Mouse (Mus musculus): ENCODE measurements around the gene Afmid. TPM values are rescaled to one million over a fixed set of nuclear protein-coding genes. Genes with fewer than 3 reads are reported as not detected.

Gene Afmid
- polyA plus RNA-seq, 1 experiment from 2014 or later = 3.3 TPM

- Histone ChIP-seq H3K27ac (replicated peaks; ENCODE audit: low read depth, low read length) (no peak within 1 kb of the TSS; the same call in 1 of the 2 replicates), H3K36me3 (replicated peaks; ENCODE audit: control insufficient read depth, insufficient read depth, low read depth, low read length) (no peaks in the 10 kb centered on the region), H3K4me1 (ENCODE audit: control insufficient read depth, insufficient read depth, low read length) (peaks cover 3% of the 10 kb centered on the region; the same call in 1 of the 2 replicates), H3K4me2 (ENCODE audit: low read depth, low read length) (peak within 1 kb of the TSS; percentile 99), H3K9me3 (replicated peaks; ENCODE audit: control insufficient read depth, low read length) (no peaks in the 10 kb centered on the region), H3K27me3 (ENCODE audit: control insufficient read depth, insufficient read depth, low read length) (no peaks in the 10 kb centered on the region), H3K4me3 (ENCODE audit: low read depth, low read length) (peak within 1 kb of the TSS; percentile 71), H3K9ac (replicated peaks; ENCODE audit: low read length) (peak within 1 kb of the TSS; percentile 73)
- ATAC-seq (replicated peaks; ENCODE audit: insufficient number of reproducible peaks, low FRiP score, low TSS enrichment, low read depth) (peak; percentile 57), DNase-seq (ENCODE audit: low spot score) (peak; percentile 92)
- WGBS = 1% methylated on average over 51 of the region's 51 CpGs
Observed at GRCm38 (mm10) chr11:117872861-117873608, 47.3 kb downstream of the Afmid start, which contains the start of gene Tha1. TSS of gene Tha1 (minus strand) at chr11:117873481.

- no peaks in the 10 kb centered on the region for H3K36me3 ChIP-seq (replicated peaks; ENCODE audit: control insufficient read depth, insufficient read depth, low read depth, low read length)
- DNase-seq (ENCODE audit: low spot score) (no peak), ATAC-seq (replicated peaks; ENCODE audit: insufficient number of reproducible peaks, low FRiP score, low TSS enrichment, low read depth) (no peak)
- no peaks in the 10 kb centered on the region for H3K9me3 ChIP-seq (replicated peaks; ENCODE audit: control insufficient read depth, low read length)
- H3K9ac ChIP-seq (replicated peaks; ENCODE audit: low read length) = no peak overlapping the region
- H3K4me3 ChIP-seq (ENCODE audit: low read depth, low read length) = no peak overlapping the region
- H3K4me1 ChIP-seq (ENCODE audit: control insufficient read depth, insufficient read depth, low read length) = peaks cover 9% of the 10 kb centered on the region
- H3K27ac ChIP-seq (replicated peaks; ENCODE audit: low read depth, low read length) = no peak overlapping the region
- H3K27me3 ChIP-seq (ENCODE audit: control insufficient read depth, insufficient read depth, low read length) = no peaks in the 10 kb centered on the region; the same call in 1 of the 2 replicates
- H3K4me2 ChIP-seq (ENCODE audit: low read depth, low read length) = no peak overlapping the region
- 62% methylated on average over 4 of the region's 4 CpGs for WGBS
Observed at GRCm38 (mm10) chr11:117874419-117874818, 48.7 kb downstream of the Afmid start.

DNA sequence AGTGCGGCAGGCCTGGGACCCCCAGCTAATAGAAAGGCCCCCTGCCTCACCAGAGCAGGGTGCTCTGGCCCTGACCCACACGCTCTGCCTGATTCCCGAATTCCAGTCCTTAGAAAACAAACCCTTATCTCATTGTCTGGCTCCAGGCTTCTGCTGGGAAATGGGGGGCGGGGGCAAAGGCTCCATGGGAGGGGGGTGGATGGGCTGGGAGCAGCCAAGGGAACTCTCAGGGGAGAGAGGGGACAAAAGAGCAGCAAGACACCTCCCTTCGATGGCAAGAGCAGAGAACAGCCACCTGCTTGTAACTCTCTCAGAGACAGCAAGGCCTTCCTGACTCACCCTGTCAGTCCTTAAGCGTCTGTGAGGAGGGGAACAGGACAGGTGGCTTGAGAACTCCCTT is 50.0 kb downstream of the Afmid start:
- no peak overlapping the region for H3K9ac ChIP-seq (replicated peaks; ENCODE audit: low read length)
- no peak for ATAC-seq (replicated peaks; ENCODE audit: insufficient number of reproducible peaks, low FRiP score, low TSS enrichment, low read depth)
- WGBS = 17% methylated on average over 6 of the region's 6 CpGs

DNA sequence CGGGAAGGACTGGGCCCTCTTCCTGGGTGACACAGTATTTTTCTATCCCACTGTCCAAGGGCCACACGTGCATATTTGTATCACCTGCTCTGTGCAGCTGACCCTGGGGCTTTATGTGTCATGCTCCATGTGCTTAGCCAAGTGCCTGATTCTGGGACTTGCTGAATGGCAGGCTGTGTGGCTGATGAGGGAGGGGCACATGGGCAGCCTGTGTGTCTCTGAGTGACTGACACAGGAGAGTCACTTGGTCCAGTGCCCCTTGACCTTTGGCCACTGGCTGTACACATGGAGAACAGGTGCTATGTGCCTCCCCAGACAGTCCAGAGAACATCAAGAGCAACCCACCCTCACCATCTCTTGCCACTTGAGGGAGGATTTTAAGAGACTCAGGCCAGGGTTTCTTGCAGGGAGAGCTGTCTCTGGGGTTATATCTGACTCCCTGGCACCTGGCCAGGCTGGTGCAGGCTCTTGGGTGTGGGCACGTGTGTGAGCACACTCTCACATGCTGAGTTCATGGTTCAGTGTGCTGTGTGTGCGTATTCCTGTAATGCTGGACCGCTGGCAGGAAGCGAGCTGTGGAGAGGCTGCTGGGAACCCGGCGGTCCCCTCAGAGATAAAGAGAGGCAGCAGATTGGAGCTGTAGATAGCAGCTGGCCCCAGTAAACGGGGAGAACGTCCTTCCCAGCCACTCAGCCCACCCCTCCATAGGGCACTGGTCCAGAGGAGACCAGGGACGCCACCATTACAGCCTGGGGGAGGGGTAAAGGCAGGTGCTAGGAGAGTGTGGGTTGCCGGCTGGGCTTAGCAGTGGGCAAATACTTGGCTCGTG is 52.4 kb downstream of the Afmid start:
- no peak overlapping the region for H3K27ac ChIP-seq (replicated peaks; ENCODE audit: low read depth, low read length)
- no peaks in the 10 kb centered on the region for H3K9me3 ChIP-seq (replicated peaks; ENCODE audit: control insufficient read depth, low read length)
- ATAC-seq (replicated peaks; ENCODE audit: insufficient number of reproducible peaks, low FRiP score, low TSS enrichment, low read depth) (no peak; the same call in 1 of the 2 replicates), DNase-seq (ENCODE audit: low spot score) (no peak)
- H3K9ac ChIP-seq (replicated peaks; ENCODE audit: low read length) = no peak overlapping the region
- H3K36me3 ChIP-seq (replicated peaks; ENCODE audit: control insufficient read depth, insufficient read depth, low read depth, low read length) = no peaks in the 10 kb centered on the region
- H3K4me2 ChIP-seq (ENCODE audit: low read depth, low read length) = no peak overlapping the region; the same call in 1 of the 2 replicates
- no peaks in the 10 kb centered on the region; the same call in 1 of the 2 replicates for H3K27me3 ChIP-seq (ENCODE audit: control insufficient read depth, insufficient read depth, low read length)
- whole genome bisulfite sequencing = 30% methylated on average over 13 of the region's 13 CpGs
- H3K4me1 ChIP-seq (ENCODE audit: control insufficient read depth, insufficient read depth, low read length) = peaks cover 8% of the 10 kb centered on the region; the same call in 1 of the 2 replicates
- H3K4me3 ChIP-seq (ENCODE audit: low read depth, low read length) = no peak overlapping the region

More for the DNA sequence above, 50.0 kb downstream of the Afmid start:
- Histone ChIP-seq H3K4me1 (ENCODE audit: control insufficient read depth, insufficient read depth, low read length) (peaks cover 9% of the 10 kb centered on the region), H3K36me3 (replicated peaks; ENCODE audit: control insufficient read depth, insufficient read depth, low read depth, low read length) (no peaks in the 10 kb centered on the region), H3K9me3 (replicated peaks; ENCODE audit: control insufficient read depth, low read length) (no peaks in the 10 kb centered on the region), H3K27me3 (ENCODE audit: control insufficient read depth, insufficient read depth, low read length) (no peaks in the 10 kb centered on the region; the same call in 1 of the 2 replicates), H3K4me3 (ENCODE audit: low read depth, low read length) (no peak overlapping the region), H3K27ac (replicated peaks; ENCODE audit: low read depth, low read length) (no peak overlapping the region), H3K4me2 (ENCODE audit: low read depth, low read length) (no peak overlapping the region)
- no peak for DNase-seq (ENCODE audit: low spot score)

- Histone ChIP-seq H3K27ac (replicated peaks; ENCODE audit: low read depth, low read length) (no peak overlapping the region), H3K36me3 (replicated peaks; ENCODE audit: control insufficient read depth, insufficient read depth, low read depth, low read length) (no peaks in the 10 kb centered on the region), H3K9ac (replicated peaks; ENCODE audit: low read length) (no peak overlapping the region), H3K27me3 (ENCODE audit: control insufficient read depth, insufficient read depth, low read length) (no peaks in the 10 kb centered on the region; the same call in 1 of the 2 replicates), H3K4me2 (ENCODE audit: low read depth, low read length) (peak overlapping the region; percentile 4; the same call in 1 of the 2 replicates), H3K4me3 (ENCODE audit: low read depth, low read length) (no peak overlapping the region), H3K4me1 (ENCODE audit: control insufficient read depth, insufficient read depth, low read length) (peaks cover 8% of the 10 kb centered on the region; the same call in 1 of the 2 replicates), H3K9me3 (replicated peaks; ENCODE audit: control insufficient read depth, low read length) (no peaks in the 10 kb centered on the region)
- DNase-seq (ENCODE audit: low spot score) = peak; percentile 18
- no peak for ATAC-seq (replicated peaks; ENCODE audit: insufficient number of reproducible peaks, low FRiP score, low TSS enrichment, low read depth)
- 14% methylated on average over 8 of the region's 8 CpGs for WGBS
Observed at GRCm38 (mm10) chr11:117878892-117879291, 53.2 kb downstream of the Afmid start.

GRCm38 (mm10) chr11:117879676-117880075 is 54.0 kb downstream of the Afmid start:
- Histone ChIP-seq H3K27me3 (ENCODE audit: control insufficient read depth, insufficient read depth, low read length) (no peaks in the 10 kb centered on the region; the same call in 1 of the 2 replicates), H3K9ac (replicated peaks; ENCODE audit: low read length) (no peak overlapping the region; the same call in 1 of the 2 replicates), H3K27ac (replicated peaks; ENCODE audit: low read depth, low read length) (no peak overlapping the region), H3K9me3 (replicated peaks; ENCODE audit: control insufficient read depth, low read length) (no peaks in the 10 kb centered on the region), H3K36me3 (replicated peaks; ENCODE audit: control insufficient read depth, insufficient read depth, low read depth, low read length) (no peaks in the 10 kb centered on the region), H3K4me2 (ENCODE audit: low read depth, low read length) (no peak overlapping the region), H3K4me3 (ENCODE audit: low read depth, low read length) (no peak overlapping the region), H3K4me1 (ENCODE audit: control insufficient read depth, insufficient read depth, low read length) (peaks cover 8% of the 10 kb centered on the region; the same call in 1 of the 2 replicates)
- DNase-seq (ENCODE audit: low spot score) (no peak), ATAC-seq (replicated peaks; ENCODE audit: insufficient number of reproducible peaks, low FRiP score, low TSS enrichment, low read depth) (no peak)
- 66% methylated on average over 6 of the region's 6 CpGs for WGBS

DNA sequence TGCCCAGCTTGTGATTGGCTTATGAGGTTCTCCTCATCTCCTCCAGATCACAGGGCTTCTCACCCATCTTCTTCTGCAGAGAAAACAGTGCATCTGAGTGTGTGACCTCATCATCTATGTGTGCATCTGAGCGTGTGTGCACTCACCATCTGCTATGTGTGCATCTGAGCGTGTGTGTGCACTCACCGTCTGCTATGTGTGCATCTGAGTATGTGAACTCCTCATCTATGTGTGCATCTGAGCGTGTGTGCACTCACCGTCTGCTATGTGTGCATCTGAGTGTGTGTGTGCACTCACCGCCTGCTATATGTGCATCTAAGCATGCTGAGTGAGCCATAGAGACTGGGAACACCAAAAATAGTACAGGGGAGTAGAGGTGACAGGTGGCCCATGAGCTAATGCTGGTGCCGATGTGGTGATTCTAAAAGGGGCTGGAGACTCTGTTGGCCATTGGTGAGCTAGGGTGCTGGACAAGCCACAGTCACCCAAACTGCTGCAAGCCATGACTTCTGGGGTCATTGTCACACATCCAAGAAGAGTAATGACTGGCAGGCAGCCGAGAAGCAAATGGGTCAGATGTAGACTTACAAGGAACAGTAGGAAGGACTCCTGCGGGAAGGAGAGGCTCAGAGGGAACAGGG is 54.7 kb downstream of the Afmid start:
- no peak for ATAC-seq (replicated peaks; ENCODE audit: insufficient number of reproducible peaks, low FRiP score, low TSS enrichment, low read depth)
- DNase-seq (ENCODE audit: low spot score) = no peak
- peaks cover 8% of the 10 kb centered on the region; the same call in 1 of the 2 replicates for H3K4me1 ChIP-seq (ENCODE audit: control insufficient read depth, insufficient read depth, low read length)
- no peaks in the 10 kb centered on the region for H3K9me3 ChIP-seq (replicated peaks; ENCODE audit: control insufficient read depth, low read length)
- H3K36me3 ChIP-seq (replicated peaks; ENCODE audit: control insufficient read depth, insufficient read depth, low read depth, low read length) = no peaks in the 10 kb centered on the region
- no peak overlapping the region for H3K9ac ChIP-seq (replicated peaks; ENCODE audit: low read length)
- no peaks in the 10 kb centered on the region; the same call in 1 of the 2 replicates for H3K27me3 ChIP-seq (ENCODE audit: control insufficient read depth, insufficient read depth, low read length)
- WGBS = 87% methylated on average over 9 of the region's 9 CpGs
- no peak overlapping the region for H3K27ac ChIP-seq (replicated peaks; ENCODE audit: low read depth, low read length)
- H3K4me2 ChIP-seq (ENCODE audit: low read depth, low read length) = no peak overlapping the region
- H3K4me3 ChIP-seq (ENCODE audit: low read depth, low read length) = no peak overlapping the region

All from embryonic facial prominence, embryonic 11.5 days (tissue).